Mouse (Mus musculus): Measurements from ENCODE around the gene Cwc22.

- TF ChIP-seq CTCF (IDR thresholded peaks at IDR 0.05; ENCODE audit: low read depth, low read length), result no peak
- no peak for TF ChIP-seq POLR2A (IDR thresholded peaks at IDR 0.05; ENCODE audit: borderline replicate concordance, low read depth, low read length)
Observed at GRCm38 (mm10) chr2:77893505-77893904, 52.7 kb downstream of the Cwc22 start.

All from bone marrow macrophage, adult 2 months (primary cell).